Mouse (Mus musculus) megakaryocyte-erythroid progenitor cell, adult 5-6 weeks (primary cell): Measurements from ENCODE around the gene Actb. TPM values are rescaled to one million over a fixed set of nuclear protein-coding genes. Genes with fewer than 3 reads are reported as not detected.
"Not testable (repeated sequence)": the region's sequence is repeated elsewhere in the genome, so short reads cannot be mapped to it uniquely, and the experiment has no call there.

Experiments
- ATAC-seq: replicated peaks from 2 replicates; pipeline ENCODE4 v1.8.0; 2016; ENCODE audit warnings: mild to moderate bottlenecking, inconsistent platforms; ENCODE audit not compliant: severe bottlenecking, poor library complexity, low FRiP score, low TSS enrichment
- total RNA-seq, 2 experiments: library from RNA; stranded (forward) in 1 of 2; stranded (reverse) in 1 of 2; fragments of 200-1000, 215-1000 nt in 1 of 2; fragments of >200 nt in 1 of 2; fragmentation: Nextera tagmentation in 1 of 2; gene quantifications; 2 replicates each; pipeline ENCODE4 v1.2.3; 2014 to 2017

Gene Actb
- total RNA-seq, 2 experiments from 2014 or later, result 1,959 to 2,932 TPM

- ATAC-seq, result no peak
Observed at GRCm38 (mm10) chr5:142904208-142905037, 2.1 kb downstream of the Actb start.

GRCm38 (mm10) chr5:142903470-142904207 is 2.9 kb downstream of the Actb start:
- ATAC-seq, result no peak

- no peak for ATAC-seq
Observed at GRCm38 (mm10) chr5:142902506-142903314, 3.8 kb downstream of the Actb start.

GRCm38 (mm10) chr5:142901846-142902505 is 4.6 kb downstream of the Actb start:
- no peak for ATAC-seq

- no peak for ATAC-seq
Observed at GRCm38 (mm10) chr5:142901355-142901802, 5.2 kb downstream of the Actb start.

GRCm38 (mm10) chr5:142900651-142901050 is 5.9 kb downstream of the Actb start:
- no peak for ATAC-seq

GRCm38 (mm10) chr5:142899932-142900533 is 6.5 kb downstream of the Actb start:
- ATAC-seq, result no peak

GRCm38 (mm10) chr5:142899057-142899601 is 7.4 kb downstream of the Actb start:
- ATAC-seq, result no peak

- ATAC-seq, result no peak
Observed at GRCm38 (mm10) chr5:142898316-142898715, 8.2 kb downstream of the Actb start.

GRCm38 (mm10) chr5:142897568-142898248 is 8.8 kb downstream of the Actb start:
- ATAC-seq, result no peak

GRCm38 (mm10) chr5:142896713-142897112 is 9.8 kb downstream of the Actb start:
- ATAC-seq, result no peak

- ATAC-seq, result no peak
Observed at GRCm38 (mm10) chr5:142896192-142896591, 10.4 kb downstream of the Actb start.

GRCm38 (mm10) chr5:142894918-142895613 is 11.5 kb downstream of the Actb start, which contains the start of gene Fbxl18:
Gene Fbxl18, minus strand, starts transcription at chr5:142895421.
- peak; percentile 83 for ATAC-seq

GRCm38 (mm10) chr5:142891396-142891795 is 15.2 kb downstream of the Actb start:
- no peak for ATAC-seq

GRCm38 (mm10) chr5:142887533-142887932 is 19.0 kb downstream of the Actb start:
- not testable (repeated sequence) for ATAC-seq

- no peak for ATAC-seq
Observed at GRCm38 (mm10) chr5:142886761-142887160, 19.8 kb downstream of the Actb start.

- ATAC-seq, result no peak
Observed at GRCm38 (mm10) chr5:142886181-142886580, 20.4 kb downstream of the Actb start.
